Mouse (Mus musculus): ENCODE data around the gene Dll4. TPM values are rescaled to one million over a fixed set of nuclear protein-coding genes. Genes with fewer than 3 reads are reported as not detected.

The Dll4 gene
- polyA plus RNA-seq, 1 experiment: not detected

DNA sequence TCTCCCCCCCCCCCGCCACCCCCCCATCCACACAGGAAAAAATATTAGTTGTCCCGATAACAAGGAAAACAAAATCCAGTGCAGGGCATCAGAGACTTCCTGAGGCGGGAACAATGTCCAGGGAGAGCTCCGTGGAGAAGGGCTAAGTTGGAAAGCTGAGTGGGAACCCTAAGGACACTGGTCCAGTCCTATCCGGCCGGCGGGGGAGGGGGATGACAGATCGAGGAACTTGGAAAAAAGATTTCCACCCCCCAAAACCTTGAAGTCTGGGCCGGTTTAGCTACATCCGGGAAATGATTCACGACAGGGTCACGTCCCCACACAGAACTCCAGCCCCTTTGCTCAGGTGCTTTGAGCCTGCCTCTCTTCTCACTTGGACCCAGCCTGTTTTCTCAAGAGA is 14.0 kb upstream of the Dll4 start:
- Histone ChIP-seq H3K27me3 (ENCODE audit: control insufficient read depth, insufficient read depth, insufficient read length) (no peaks in the 10 kb centered on the region), H3K79me3 (ENCODE audit: low read depth) (no peaks in the 10 kb centered on the region), H3K79me2 (ENCODE audit: control insufficient read depth, insufficient read depth) (no peaks in the 10 kb centered on the region), H3K4me3 (ENCODE audit: insufficient read depth, poor library complexity, severe bottlenecking) (no peak overlapping the region), H3ac (ENCODE audit: control insufficient read depth, insufficient read length, low read depth) (no peak overlapping the region), H3K36me3 (ENCODE audit: control insufficient read depth, insufficient read depth) (no peaks in the 10 kb centered on the region)
- TF ChIP-seq CTCF (IDR thresholded peaks at IDR 0.05; ENCODE audit: control insufficient read depth, insufficient read depth, insufficient read length) (no peak), USF1 (IDR thresholded peaks at IDR 0.05; ENCODE audit: low read depth) (no peak), FOSL1 (IDR thresholded peaks at IDR 0.05; ENCODE audit: insufficient read depth, low read length, poor library complexity, severe bottlenecking) (no peak), CEBPB (IDR thresholded peaks at IDR 0.05; ENCODE audit: low read depth) (no peak), MYOD1 (IDR thresholded peaks at IDR 0.05; ENCODE audit: control insufficient read depth, insufficient read length, low read depth) (no peak), MAX (IDR thresholded peaks at IDR 0.05) (no peak), MYOG (IDR thresholded peaks at IDR 0.05; ENCODE audit: control insufficient read depth, extremely low read depth, insufficient read length) (no peak)

DNA sequence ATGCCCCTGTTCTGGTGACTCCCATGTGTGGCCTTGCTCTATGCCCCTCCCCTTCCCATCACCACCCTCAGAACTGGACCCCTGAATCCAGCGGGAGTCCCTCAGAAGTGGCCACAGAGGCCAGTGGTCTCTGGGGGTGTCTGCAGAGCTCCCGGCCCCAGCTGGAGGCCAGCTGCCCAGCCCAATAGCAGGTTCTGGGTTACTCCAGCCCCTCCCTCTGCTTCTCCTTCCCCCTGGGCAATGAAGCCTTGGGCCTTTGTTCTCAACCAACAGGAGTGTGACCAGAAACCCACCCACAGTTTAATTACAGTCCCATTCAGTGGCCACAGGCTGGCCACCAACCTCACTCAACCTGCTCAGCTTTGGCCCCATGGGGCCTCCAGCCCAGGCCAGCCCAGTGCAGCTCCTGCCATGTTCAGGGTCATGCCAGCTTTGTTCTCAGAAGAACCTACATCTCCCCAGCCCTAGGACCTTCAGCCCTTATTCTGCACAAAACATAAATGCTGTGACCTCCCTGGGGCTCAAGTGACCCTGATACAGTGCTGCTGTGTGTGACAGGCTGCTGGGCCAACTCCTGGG is 13.1 kb upstream of the Dll4 start:
- no peaks in the 10 kb centered on the region for H3K79me3 ChIP-seq (ENCODE audit: low read depth)
- TF ChIP-seq MYOG (IDR thresholded peaks at IDR 0.05; ENCODE audit: control insufficient read depth, extremely low read depth, insufficient read length): no peak
- TF ChIP-seq MAX (IDR thresholded peaks at IDR 0.05): no peak
- no peak for TF ChIP-seq MYOD1 (IDR thresholded peaks at IDR 0.05; ENCODE audit: control insufficient read depth, insufficient read length, low read depth)
- no peak for TF ChIP-seq CTCF (IDR thresholded peaks at IDR 0.05; ENCODE audit: control insufficient read depth, insufficient read depth, insufficient read length)
- no peak for TF ChIP-seq CEBPB (IDR thresholded peaks at IDR 0.05; ENCODE audit: low read depth)
- no peak for TF ChIP-seq FOSL1 (IDR thresholded peaks at IDR 0.05; ENCODE audit: insufficient read depth, low read length, poor library complexity, severe bottlenecking)
- TF ChIP-seq USF1 (IDR thresholded peaks at IDR 0.05; ENCODE audit: low read depth): no peak
- H3K4me3 ChIP-seq (ENCODE audit: insufficient read depth, poor library complexity, severe bottlenecking): no peak overlapping the region
- H3ac ChIP-seq (ENCODE audit: control insufficient read depth, insufficient read length, low read depth): no peak overlapping the region
- H3K79me2 ChIP-seq (ENCODE audit: control insufficient read depth, insufficient read depth): no peaks in the 10 kb centered on the region
- no peaks in the 10 kb centered on the region for H3K36me3 ChIP-seq (ENCODE audit: control insufficient read depth, insufficient read depth)
- no peaks in the 10 kb centered on the region for H3K27me3 ChIP-seq (ENCODE audit: control insufficient read depth, insufficient read depth, insufficient read length)

DNA sequence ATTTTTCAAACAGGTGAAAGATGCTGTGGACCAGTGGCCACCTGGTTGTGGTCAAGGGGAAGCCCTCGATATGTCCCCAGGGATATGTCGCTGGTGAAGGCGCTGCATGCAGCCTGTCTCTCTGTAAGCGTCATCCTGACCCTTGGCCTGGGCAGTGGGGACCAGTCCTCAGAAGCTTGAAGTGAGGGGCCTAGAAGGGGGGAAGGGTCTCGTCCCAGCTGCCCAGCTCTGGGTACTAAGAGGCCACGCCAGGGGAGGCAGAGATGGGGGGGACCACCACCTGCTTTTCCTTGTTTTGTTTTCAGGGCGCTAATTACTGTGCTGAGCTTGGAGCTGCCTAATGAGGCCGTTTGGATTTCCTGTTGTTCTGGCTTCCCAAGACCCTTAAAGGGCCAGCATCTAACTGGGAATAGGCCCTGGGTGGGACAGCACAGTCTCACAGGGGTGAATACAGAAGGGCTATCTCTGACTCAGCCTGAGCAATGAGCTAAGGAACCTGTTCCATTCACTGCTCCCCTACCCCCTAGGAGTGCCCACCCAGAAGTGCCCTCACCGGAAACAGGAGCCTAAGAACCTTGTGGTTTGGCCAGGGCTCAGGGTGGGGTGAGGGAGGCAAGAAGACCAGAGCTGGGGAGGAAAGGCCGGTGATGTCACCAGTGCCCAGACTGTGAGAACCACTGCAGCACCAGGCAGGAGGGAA is 11.7 kb upstream of the Dll4 start:
- Histone ChIP-seq H3K79me3 (ENCODE audit: low read depth) (no peaks in the 10 kb centered on the region), H3K79me2 (ENCODE audit: control insufficient read depth, insufficient read depth) (no peaks in the 10 kb centered on the region), H3ac (ENCODE audit: control insufficient read depth, insufficient read length, low read depth) (no peak overlapping the region), H3K27me3 (ENCODE audit: control insufficient read depth, insufficient read depth, insufficient read length) (no peaks in the 10 kb centered on the region), H3K36me3 (ENCODE audit: control insufficient read depth, insufficient read depth) (no peaks in the 10 kb centered on the region), H3K4me3 (ENCODE audit: insufficient read depth, poor library complexity, severe bottlenecking) (no peak overlapping the region)
- TF ChIP-seq MYOD1 (IDR thresholded peaks at IDR 0.05; ENCODE audit: control insufficient read depth, insufficient read length, low read depth) (no peak), CTCF (IDR thresholded peaks at IDR 0.05; ENCODE audit: control insufficient read depth, insufficient read depth, insufficient read length) (no peak), USF1 (IDR thresholded peaks at IDR 0.05; ENCODE audit: low read depth) (no peak), MAX (IDR thresholded peaks at IDR 0.05) (no peak), MYOG (IDR thresholded peaks at IDR 0.05; ENCODE audit: control insufficient read depth, extremely low read depth, insufficient read length) (no peak), CEBPB (IDR thresholded peaks at IDR 0.05; ENCODE audit: low read depth) (no peak), FOSL1 (IDR thresholded peaks at IDR 0.05; ENCODE audit: insufficient read depth, low read length, poor library complexity, severe bottlenecking) (no peak)

DNA sequence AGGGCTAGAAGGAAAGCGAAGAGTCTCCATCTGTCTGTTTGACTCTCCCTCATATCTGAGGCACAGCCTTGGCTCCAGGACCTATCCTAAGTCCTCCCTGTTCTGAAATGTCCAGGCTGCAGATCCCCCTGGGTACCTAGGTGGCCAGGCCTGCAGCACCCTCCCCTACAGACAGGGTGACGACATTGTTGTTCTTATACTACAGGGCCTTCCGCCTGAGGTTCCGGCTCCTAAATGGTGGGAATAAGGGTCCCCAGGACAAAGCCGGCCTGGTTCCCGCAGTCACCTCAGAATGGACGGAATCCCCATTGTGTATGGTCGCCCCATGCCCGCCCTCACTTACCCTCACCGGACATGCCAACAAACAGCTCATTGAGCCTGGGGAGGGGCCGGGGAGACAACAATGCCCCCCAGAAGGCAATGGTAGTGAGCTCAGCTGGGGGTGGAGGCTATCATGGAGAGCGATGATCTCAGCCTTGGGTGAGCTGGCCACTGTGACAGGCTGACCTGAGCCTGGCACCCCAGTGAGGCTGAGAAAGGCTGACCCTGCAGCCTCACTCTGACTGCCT is 10.8 kb upstream of the Dll4 start:
- Histone ChIP-seq H3K36me3 (ENCODE audit: control insufficient read depth, insufficient read depth) (no peaks in the 10 kb centered on the region), H3K79me3 (ENCODE audit: low read depth) (no peaks in the 10 kb centered on the region), H3K4me3 (ENCODE audit: insufficient read depth, poor library complexity, severe bottlenecking) (no peak overlapping the region), H3ac (ENCODE audit: control insufficient read depth, insufficient read length, low read depth) (no peak overlapping the region), H3K79me2 (ENCODE audit: control insufficient read depth, insufficient read depth) (no peaks in the 10 kb centered on the region), H3K27me3 (ENCODE audit: control insufficient read depth, insufficient read depth, insufficient read length) (no peaks in the 10 kb centered on the region)
- TF ChIP-seq MYOG (IDR thresholded peaks at IDR 0.05; ENCODE audit: control insufficient read depth, extremely low read depth, insufficient read length) (no peak), CTCF (IDR thresholded peaks at IDR 0.05; ENCODE audit: control insufficient read depth, insufficient read depth, insufficient read length) (no peak), CEBPB (IDR thresholded peaks at IDR 0.05; ENCODE audit: low read depth) (no peak), USF1 (IDR thresholded peaks at IDR 0.05; ENCODE audit: low read depth) (no peak), MYOD1 (IDR thresholded peaks at IDR 0.05; ENCODE audit: control insufficient read depth, insufficient read length, low read depth) (no peak), MAX (IDR thresholded peaks at IDR 0.05) (no peak), FOSL1 (IDR thresholded peaks at IDR 0.05; ENCODE audit: insufficient read depth, low read length, poor library complexity, severe bottlenecking) (no peak)

DNA sequence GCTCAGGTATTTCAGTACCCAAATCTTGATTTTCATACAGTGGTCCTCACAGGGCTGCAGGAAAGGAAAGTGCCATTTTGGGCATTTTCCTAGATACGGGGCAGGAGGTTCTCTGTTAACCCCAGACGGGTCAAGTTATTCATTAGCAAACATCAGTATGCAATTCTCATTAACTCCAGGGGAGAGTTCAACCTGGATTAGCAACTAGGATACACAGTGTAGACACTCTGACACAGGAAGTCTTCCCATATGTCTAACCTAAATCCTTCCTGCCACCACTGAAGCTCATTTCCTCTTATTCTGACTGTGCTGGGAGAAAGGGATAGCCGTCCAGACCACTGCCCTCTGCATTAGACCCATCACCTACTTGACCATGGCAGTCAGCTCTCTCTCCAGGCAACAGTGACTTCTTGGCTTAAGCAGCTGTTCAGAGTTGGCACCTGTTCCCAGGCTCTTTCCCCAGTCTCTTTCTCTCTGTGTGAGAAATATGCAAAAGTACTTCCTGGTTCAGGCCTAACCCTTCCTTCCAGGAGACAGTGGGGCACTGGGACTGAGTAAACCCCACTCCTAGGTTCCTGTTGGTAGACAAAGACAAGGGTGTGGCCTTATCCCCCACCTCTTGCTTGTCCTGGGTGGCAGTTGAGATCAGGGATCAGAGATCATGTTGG is 7.4 kb upstream of the Dll4 start:
- no peak for TF ChIP-seq CEBPB (IDR thresholded peaks at IDR 0.05; ENCODE audit: low read depth)
- no peak for TF ChIP-seq MAX (IDR thresholded peaks at IDR 0.05)
- no peak for TF ChIP-seq FOSL1 (IDR thresholded peaks at IDR 0.05; ENCODE audit: insufficient read depth, low read length, poor library complexity, severe bottlenecking)
- TF ChIP-seq MYOD1 (IDR thresholded peaks at IDR 0.05; ENCODE audit: control insufficient read depth, insufficient read length, low read depth): no peak
- TF ChIP-seq CTCF (IDR thresholded peaks at IDR 0.05; ENCODE audit: control insufficient read depth, insufficient read depth, insufficient read length): no peak
- no peak for TF ChIP-seq MYOG (IDR thresholded peaks at IDR 0.05; ENCODE audit: control insufficient read depth, extremely low read depth, insufficient read length)
- TF ChIP-seq USF1 (IDR thresholded peaks at IDR 0.05; ENCODE audit: low read depth): no peak
- Histone ChIP-seq H3K36me3 (ENCODE audit: control insufficient read depth, insufficient read depth) (no peaks in the 10 kb centered on the region), H3K4me3 (ENCODE audit: insufficient read depth, poor library complexity, severe bottlenecking) (no peak overlapping the region), H3K79me3 (ENCODE audit: low read depth) (no peaks in the 10 kb centered on the region), H3ac (ENCODE audit: control insufficient read depth, insufficient read length, low read depth) (no peak overlapping the region), H3K27me3 (ENCODE audit: control insufficient read depth, insufficient read depth, insufficient read length) (no peaks in the 10 kb centered on the region), H3K79me2 (ENCODE audit: control insufficient read depth, insufficient read depth) (no peaks in the 10 kb centered on the region)
